Mouse (Mus musculus): Measurements from ENCODE around the gene Ktn1.

Ktn1 gene

GRCm38 (mm10) chr14:47756411-47757065 is 108.3 kb downstream of the Ktn1 start:
- no peak for DNase-seq

- DNase-seq: no peak
Measured at GRCm38 (mm10) chr14:47765192-47765591, 116.9 kb downstream of the Ktn1 start.

GRCm38 (mm10) chr14:47765796-47766195 is 117.5 kb downstream of the Ktn1 start:
- no peak for DNase-seq

DNA sequence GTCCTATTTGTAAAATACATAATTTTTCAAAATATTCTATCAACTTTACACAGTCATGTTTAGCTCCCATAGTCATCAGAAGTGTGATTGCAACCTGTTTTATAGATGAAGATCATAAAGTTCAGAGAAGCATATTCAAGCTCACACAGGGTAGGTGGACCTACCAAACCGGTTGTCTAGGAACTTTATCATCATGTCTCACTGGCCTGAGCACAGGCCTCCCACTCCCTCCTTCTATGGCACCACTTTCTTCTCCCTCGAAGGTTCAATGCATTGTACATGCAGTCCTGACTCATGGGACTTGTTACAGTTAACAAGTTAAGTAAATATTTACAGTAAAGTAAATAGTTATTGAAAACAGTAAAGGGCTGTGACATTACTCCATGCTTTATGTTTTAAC is 118.1 kb downstream of the Ktn1 start:
- no peak for DNase-seq

GRCm38 (mm10) chr14:47771496-47771895 is 123.2 kb downstream of the Ktn1 start:
- DNase-seq: no peak

- DNase-seq: no peak
Measured at GRCm38 (mm10) chr14:47775543-47775942, 127.3 kb downstream of the Ktn1 start.

DNA sequence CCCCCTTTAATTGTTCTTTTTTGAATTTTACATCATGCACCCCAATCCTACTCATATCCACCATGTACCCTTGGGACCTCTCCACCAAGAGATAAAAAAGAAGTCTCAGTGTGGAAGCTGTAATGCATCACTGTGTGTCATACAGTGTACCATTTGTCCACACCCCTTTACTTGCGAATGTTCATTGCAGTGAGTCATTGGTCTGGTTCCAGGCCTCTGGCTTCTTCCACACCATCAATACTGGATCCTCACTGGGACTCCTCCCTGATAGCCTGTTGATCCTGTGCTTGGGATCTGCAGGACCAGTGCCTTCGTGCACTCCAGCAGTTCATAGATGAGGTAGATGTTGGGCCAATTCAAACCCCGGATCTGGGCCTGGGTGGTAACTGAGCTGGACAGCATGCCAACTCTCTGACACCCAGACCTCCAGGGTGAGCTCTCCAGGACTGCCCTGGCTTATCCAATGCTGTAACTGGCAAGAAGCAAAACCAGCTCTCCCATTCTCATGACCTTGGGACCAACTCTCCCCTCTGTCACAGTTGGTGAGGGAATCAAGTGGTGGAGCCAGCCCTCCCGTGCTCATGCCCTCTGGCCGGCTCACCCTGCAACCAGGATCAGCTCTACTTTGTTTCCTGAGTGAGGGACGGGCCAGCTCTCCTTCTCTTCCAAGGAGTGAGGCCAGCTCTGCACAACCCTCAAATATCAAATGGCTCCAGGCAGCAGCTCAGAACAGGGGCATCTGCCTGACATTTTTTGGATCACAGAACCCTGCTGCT is 128.2 kb downstream of the Ktn1 start:
- no peak for DNase-seq

DNA sequence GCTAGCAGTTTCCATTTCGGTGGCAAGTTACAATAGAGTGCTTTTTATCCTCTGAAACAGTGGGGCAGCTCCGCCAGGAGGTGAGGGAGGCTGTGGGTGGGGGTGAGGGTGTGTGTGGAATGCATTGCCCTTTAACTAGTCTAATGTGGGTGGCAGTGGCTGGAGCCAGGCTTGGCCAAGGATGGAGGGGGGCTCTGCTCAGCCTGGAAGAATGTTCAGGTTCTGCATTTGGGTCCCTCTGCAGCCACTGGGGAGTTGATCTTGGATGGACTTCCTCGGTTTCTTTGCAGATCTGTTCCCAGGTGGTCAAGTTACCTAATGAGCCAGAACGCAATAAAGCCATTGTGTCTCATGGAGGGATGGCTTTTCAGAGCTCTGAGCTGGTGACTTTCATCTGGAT is 137.9 kb downstream of the Ktn1 start:
- no peak for DNase-seq

Data from spleen, adult 18-20 months (tissue).